Mouse (Mus musculus) mouse trophoblast stem cell (cell line): ENCODE results near the gene Dusp8.

Experiments
- in situ Hi-C, 2 experiments: fragments of 300-500 bp; cut with MseI, MboI; formaldehyde crosslinking; loops; 2 replicates in 1 of 2; 3 replicates in 1 of 2; pipeline ENCODE4 v1.15.1; 2025

Dusp8 gene

DNA sequence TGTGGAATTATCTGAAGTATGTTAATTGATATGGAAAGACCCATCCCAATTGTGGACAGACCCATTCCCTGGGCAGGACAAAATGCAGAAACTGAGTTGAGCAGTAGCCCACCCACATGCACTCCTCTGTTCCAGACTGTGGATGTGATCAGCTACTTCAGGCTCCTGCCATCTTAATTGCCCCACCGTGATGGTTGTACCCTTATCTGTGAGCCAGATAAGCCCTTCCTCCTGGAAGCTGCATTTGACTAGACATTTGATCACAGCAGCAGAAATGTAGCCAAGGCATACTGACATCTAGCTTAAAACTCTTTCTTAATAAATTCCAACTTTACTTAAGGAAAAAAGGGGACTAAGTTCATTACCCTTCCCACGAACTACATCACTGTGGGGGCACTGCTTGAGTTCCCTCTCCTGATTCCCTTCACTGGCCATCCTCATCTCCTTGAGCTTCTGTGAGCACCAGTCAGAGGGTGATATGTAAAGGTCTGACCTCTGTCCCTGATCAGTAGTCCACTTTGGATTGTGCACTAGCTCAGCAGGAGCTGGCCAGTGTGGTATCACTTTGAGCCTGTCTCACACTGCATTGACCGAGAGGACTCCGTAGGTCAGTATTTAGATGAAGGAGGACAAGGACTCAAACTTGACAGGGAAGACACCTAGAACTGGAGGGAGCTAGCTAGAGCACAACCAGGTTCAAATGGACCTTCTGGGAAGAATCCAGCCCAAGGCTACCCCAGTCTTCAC is 9.3 kb downstream of the Dusp8 start:
- in situ Hi-C loops = no loop called here

DNA sequence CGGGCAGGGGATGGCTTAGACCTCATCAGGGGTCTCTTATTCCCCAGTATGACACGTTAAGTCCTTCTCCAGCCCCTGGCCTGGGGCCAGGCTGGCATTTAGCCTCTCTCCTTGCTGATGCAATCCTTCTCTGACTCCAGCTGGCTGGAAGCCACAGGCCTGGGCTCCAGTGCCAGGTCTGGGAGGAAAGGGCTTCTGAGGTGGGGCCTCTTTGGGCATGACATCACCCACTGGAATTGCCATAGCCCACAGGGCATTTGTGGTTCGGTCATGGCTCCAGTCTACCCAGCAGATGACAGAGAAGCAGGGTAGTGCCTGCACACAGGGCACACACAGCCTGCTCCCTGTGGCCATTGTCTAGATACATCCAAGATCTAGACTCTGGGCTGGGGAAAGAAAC is 10.8 kb downstream of the Dusp8 start:
- in situ Hi-C loops = no loop called here

DNA sequence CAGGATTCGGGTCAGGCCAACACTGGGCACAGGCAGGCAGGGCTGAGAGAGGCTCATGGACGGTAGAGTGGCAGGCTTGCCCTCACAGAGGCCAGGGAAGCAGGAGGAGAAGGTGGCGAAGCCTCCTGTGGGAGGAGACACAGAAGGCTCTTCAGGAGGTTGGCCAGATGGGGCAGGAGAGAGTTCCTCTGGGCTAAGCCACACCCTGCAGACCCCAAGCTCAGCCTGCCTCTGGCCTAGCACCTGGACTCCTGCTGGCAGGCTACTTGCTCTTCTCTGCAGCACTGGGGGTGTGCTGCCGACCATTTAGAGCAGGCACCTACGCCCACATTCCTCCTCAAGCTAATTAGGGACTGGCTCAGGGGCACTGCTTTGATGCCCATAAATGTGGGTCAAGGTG is 11.2 kb downstream of the Dusp8 start:
- in situ Hi-C loops = no loop called here

DNA sequence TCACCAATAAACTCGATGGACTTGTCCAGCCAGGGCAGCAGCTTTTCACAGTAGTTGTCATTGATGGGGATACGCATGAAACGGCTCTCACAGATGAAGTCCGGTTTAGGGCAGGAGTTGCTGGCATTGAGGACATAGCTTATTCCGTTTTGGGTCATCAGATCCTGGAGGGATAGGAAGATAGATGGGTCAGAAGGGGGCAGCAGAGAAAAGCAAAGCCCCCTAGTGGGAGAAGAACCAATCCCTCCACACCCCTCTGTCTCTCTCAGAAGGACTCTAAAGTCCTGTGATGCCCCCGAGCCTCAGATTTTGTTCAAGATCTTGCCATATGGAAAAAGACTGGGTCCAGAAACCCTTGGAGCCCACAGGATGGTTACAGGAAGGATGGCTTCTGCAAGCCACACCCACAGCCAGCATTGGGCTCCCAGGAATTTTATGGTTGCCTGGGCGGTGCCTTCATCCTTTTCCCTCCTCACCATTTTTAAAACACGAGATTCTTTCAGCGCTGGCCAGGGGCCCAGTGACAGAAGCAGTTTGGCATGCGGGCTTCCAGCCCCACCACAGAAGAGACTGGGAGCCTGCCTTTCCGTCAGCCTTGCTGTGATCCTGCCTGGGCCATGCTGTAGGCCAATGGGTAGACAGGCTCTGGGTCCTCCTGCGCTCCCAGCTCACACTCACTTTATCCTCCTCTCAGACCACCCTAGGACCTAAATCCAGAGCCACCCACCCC is 11.9 kb downstream of the Dusp8 start:
- in situ Hi-C loops = no loop called here

DNA sequence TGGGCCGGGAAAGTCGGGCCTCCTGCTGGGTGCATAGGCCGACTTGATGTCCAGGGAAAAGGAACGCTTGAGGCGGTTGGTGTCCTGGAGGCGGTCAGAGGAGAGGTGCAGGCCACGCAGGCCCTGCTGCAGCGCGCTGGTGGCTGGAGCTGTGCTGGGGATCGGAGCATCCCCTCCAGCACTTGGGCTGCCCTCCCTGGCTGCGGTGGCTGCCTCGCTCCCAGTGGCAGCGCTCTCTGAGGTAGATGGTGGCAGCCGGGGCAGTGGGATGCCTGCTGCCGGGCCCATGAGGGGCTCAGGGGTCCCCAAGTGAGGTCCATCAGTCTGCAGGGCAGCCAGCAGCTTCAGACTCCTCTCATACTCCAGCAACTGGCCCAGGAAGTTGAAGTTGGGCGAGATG is 13.0 kb downstream of the Dusp8 start:
- in situ Hi-C loops = no loop called here

DNA sequence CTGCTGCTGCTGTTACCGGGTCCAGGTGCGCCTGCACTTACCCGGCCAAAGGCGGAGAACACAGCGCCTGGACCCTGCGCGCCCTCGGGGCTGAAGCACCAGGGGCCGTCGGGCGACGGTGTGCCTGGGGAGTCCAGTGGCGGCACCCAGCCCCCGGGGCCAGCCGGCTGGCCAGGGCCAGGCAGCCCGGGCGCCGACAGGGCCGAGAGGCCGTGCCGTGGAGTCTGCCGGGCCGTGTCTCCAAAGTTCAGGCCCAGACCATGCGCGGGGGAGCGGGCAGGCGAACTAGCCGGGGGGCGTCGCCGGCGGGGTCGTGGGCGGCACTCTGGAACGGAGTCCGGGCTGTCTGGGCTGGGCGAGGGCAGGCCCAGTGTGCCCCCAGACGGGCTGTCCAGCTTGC is 13.5 kb downstream of the Dusp8 start:
- in situ Hi-C loops = no loop called here

DNA sequence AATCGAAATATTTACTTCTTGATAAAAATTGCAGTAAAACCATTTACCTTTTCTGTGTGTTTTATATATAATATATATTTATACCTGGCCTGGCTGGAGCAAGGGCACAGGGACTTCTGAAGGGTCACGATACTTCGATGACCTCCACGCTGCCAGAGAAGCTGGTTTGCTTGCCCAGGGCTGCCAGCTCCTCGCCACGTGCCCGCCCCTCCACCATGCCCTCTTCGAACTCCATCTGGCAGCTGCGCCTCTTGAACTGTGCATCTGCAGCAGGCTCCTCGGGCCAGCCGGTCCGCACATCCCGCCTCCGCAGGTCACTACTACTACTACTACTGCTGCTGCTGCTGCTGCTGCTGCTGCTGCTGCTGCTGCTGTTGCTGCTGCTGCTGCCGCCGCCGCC is 13.9 kb downstream of the Dusp8 start:
- in situ Hi-C loops = no loop called here

DNA sequence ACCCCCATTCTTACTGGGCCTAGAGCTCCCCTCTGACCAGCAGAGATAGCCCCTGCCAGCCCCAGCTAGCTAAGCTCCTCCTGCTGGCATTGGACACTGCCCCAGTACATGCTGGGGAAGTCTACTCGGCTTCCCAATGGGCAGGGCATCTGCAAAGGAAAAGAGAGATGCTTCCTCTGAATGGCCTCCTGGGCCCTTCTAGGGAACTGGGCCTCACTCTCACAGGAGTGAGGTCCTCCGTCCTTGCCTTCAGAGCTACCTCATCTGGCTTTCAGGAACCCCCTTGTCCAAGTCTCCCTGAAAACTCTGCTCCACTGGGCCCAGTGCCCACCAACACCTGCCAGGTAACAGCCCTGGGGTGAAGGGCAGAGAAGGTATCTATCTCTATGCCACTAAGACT is 14.8 kb downstream of the Dusp8 start:
- in situ Hi-C loops = no loop called here

DNA sequence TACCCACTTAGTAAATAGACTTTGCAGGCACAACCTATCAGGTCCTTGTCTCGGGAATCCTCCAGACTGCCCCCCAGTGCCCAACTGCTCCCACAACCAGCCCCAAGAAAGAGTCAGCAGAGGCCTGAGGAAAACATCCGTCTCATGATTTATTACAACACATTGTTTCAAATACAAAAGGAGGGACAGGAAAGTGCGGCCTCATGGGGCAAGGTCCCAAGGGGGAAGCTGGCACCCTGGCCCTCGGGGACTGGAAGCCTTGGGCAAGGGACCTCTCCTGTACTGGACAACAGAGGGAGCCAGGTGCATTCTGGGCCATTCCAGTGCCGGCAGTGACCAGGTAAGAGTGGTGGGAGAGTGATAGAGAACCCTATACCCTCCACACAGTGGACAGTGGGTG is 16.3 kb downstream of the Dusp8 start:
- in situ Hi-C loops = no loop called here

DNA sequence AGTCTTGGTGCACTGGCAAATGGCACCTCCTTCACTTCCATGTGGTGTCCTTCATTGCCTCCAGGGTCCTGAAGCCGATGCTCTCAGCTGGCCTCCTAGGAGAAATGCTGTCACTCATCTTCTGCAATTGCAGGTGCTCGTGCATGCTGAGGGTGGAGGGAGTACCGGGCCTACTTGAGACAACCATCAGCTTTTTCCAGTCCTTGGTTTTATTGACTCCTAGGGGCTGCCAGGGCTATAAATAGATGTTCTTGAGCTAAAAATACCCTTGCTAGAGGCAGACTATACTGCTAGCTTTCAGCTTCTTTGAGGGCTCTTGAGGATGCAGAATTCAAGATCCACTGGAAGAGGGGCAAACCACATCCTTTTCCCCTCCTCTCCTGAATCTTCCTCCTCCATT is 18.5 kb downstream of the Dusp8 start:
- in situ Hi-C loops = no loop called here

DNA sequence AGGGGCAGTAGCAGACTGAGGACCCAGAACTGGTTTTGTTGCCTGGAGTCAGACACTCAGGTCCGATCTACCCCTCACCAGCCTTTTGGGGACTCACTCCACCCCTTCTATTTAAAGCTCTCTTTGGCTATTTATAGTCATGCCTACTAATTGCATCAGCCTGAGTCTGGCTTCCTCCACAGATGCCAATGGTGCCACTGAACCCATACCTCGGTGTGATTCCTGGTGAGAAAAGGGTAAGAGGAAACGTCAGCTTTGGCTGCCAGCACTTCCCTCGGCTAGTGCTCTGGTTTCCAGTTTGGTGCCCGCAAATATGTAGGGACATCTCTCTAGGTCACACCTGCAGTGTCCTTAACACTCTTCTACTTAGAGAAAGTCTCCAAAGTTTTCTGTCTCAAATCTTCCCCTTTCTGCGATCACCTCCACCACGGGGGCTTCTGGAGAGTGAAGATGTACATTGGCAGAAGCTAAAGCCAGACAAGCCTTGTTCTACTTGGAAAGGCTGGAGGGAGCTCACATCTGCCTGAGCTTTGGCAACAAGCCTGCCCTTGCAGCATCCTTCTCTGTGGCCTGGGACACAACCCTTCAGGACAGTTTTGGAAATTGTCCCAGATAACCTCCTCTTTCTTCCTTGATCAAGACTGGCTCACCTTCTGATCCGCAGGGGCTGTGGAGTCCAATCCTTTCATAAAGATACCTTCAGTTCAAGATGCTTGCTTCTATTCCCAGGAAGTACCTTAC is 21.3 kb downstream of the Dusp8 start:
- in situ Hi-C loops = no loop called here

DNA sequence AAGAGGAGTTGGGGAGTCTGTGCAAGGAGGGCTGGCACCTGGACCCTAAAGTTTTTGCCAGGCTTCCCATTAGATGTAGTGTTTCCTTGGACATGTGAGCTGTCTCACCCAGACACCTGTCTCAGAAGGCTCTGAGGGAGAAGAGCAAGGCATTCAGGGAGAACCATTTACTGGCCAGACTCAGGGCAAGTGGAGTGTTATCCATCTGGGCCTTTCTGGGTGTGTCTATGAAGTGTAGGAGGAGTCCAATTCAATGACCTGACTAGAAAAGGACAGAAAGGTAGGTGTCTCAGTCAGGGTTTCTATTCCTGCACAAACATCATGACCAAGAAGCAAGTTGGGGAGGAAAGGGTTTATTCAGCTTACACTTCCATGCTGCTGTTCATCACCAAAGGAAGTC is 23.9 kb downstream of the Dusp8 start:
- in situ Hi-C loops = no loop called here

DNA sequence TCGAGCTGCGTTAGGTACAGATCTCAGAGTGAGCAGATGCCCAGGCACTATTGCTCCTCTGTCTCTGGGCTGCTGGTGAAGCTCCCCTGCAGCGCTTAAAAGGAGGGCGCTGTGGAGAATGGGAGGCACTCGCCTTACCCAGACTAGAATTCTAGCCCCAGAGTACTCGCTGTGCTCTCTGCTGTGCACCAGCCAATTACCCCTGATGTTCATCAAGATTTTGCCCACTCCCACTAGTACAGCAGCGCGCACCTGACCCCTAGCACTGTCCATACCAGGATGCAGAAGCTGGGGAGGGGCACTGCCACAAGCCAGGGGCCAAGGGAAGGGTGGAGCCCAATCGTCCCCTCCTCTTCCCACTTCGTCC is 24.4 kb downstream of the Dusp8 start:
- in situ Hi-C loops = no loop called here

DNA sequence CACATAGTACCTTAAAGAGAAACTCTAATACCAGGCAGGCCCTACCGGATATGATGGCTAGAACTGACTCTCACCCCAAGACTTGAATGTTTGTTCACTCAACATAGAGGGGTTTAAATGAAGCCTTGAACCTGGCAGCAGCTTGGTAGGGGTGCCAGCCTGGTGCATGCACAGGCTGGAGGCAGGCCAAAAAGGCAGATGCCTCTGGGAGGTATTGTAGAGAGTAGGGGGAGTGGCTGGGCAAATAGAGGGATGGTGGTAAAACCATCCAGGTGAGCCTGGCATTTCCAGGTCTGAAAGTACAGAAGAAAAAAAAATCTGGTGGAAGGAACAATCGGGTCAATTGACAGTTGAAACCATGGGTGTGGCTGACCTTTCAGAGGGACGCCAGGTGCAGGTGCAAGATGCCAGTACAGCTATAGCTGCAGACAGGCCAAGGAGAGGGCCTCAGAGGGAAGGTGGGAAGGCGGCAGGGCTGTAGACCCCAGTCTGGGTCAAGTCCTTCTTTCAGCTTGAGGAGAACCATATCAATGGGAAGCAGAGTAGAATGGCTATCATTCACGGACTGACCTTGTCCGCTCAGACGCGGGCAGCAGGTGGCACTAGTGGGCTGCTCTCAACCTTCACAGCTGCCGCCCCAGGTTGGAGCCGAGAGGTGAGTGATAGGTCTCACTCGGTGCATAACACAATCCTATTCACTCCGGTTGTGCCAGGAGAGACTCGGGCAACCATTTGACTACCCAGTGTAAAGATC is 25.0 kb downstream of the Dusp8 start:
- in situ Hi-C loops = no loop called here

DNA sequence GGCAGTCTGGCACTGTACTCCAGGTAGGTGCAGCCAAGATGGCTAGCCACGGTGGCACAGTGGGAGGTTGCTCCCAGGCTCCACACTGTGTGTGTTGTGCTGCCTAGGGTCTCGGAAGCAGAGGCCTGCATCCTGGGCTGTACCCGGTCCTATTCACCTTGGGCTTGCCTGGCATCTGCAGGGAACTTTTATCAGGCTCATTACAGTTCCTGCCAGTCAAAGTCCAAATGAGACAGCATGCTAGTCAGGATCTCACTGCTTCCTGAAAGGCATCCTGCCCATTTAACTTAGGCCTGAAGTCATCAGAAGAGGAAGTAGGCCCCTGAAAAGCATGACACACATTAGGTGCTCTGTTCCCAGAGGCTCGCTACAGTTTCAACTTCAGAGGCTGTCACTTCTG is 27.2 kb downstream of the Dusp8 start:
- in situ Hi-C loops = no loop called here

DNA sequence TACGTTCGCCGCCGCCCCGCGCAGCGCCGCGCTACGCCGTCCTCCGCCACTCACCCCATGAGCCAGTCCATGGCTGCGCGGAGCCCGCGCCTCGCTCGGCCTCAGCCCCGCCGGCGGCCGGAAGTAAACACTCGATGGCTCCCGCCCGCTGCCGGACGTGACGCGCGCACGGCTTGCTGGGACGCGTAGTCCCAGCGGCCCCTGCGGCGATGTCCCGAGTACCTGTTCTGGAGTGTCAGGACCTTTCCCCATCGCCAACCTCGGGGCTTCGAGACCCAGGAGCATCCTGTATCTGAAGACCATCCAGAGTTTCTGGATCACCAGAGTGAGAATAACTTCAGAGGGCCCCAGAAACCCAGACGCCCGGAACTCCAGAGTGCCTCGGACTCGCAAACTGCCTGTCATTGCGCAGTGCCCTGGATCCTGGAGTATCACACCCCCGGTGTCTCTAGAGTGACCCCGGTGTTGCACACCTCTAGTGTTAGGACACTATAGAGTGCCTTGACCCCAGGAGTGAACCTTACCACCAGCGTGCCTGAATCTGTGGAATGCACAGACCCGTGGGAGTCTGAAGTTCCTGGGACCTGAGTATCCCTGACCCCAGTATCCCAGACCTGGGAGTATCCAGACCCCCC is 34.6 kb downstream of the Dusp8 start, which contains the start of gene Mob2:
Mob2 (minus strand) TSS at position 135 of the 635 bp plus-strand sequence.
- in situ Hi-C loops = no loop called here

DNA sequence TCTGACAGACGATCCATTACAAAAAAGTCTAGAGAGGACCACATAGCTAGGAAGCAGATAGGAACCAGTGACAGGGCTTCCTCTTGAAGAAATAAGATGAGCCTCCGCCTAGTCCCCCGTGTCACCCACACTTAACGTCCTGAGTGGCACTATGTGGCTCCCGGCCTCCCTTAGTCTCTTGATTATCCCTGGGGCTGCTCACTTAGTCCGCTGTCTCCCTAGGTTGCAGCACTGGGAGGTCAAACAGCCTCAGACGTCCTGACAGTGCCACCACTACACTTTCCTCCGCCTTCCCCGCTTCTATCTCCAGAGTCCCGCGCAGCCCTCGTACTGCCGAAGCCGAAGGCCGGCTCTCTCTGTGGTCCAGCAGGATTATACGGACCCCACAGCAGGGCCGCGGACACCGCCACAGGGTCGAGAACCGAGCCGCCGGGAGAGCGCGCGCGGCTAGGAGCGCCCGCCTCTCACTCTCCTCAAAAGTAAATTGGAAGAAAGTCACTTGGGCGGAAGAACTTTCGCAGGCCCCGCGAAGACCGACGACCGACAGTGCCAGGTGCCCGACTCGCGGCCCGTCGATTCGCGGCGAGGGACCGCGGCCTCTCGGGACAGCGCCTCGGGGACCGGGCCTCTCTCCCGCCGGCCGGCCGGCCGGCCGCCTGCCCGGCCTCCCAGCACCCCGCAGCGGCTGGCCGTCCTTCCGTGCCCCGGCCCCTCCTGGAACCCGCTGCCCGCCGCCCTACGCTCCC is 35.3 kb downstream of the Dusp8 start:
- in situ Hi-C loops = no loop called here

DNA sequence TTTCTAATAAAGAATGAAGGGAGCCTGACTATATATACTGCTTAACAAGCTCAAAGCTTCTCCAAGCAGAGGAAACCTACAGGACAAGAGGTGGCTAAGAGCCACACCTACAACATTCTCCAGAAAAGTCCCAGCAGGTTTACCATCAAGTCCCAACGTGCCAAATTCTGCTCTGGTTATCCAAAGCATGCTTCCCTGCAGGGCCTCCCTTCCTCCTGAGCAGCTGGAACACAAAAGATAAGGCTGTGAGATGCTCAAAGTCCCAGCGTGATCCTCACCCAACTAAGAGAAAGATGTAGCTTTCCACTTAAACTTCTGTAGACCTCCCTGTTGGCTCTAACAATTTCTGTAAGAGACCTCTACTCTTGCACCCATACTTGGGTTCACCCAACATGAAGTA is 36.6 kb downstream of the Dusp8 start:
- in situ Hi-C loops = no loop called here

DNA sequence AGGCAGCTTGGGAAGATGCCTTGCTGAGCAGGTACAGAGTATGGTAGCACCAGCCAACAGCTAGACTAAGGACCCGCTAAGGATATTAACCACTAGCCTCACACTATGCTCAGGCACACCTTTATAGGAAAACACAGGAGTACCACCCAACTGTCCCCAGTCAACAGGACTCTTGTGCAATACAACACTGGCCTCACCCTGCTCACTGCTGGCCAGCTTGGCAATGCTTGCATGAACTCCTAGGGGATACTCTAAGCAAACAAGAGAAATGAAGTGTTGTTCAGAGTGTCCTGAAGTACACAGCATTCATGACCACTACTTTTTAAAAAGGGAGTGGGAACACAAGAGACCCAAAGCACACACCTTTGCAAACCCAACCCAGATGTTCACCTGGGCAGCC is 38.5 kb downstream of the Dusp8 start:
- in situ Hi-C loops = no loop called here

DNA sequence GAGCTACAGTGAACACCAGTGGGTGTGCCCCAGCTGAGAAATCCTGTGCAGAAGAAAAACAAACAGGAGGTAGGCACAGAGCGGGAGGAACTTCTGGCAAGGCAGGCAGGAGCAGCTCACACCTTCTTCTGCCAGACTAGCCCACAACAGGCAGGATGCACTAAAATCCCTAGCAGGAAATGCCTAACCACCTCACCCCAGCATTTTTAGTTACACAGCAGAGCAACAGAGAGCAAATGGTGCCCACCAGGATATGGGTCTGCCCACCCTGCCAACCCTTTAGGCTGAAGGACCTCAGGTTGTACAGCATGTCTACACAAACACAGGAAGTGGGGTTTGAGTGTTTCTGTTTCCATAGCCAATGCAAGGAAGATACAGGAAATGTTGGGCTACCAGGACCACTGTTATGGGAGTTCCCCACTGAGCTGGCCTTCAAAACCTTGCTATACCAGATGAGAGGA is 39.0 kb downstream of the Dusp8 start:
- in situ Hi-C loops = no loop called here

DNA sequence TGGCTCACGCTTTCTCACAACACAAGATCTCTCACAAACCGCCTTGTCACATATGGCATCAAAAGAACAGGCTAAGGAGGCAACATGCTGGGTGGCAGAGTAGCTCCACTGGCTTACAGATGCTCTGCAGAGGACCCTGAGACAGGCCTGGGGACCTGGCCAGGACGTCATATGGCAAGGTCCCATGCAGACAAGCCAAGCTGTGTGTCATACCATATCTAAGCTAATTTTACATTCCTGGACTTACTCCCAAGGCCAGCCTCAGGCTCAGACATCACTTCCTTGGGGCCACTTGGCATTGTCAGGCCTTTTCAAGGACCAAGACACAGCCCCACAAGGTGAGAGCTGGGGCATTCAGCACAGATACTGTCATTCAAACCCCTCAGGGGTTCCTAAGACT is 40.2 kb downstream of the Dusp8 start:
- in situ Hi-C loops = no loop called here
